Mouse (Mus musculus): ENCODE results near the gene Slc22a13. TPM values are rescaled to one million over a fixed set of nuclear protein-coding genes. Genes with fewer than 3 reads are reported as not detected.

Gene Slc22a13
- polyA plus RNA-seq, 1 experiment from 2014 or later: not detected

DNA sequence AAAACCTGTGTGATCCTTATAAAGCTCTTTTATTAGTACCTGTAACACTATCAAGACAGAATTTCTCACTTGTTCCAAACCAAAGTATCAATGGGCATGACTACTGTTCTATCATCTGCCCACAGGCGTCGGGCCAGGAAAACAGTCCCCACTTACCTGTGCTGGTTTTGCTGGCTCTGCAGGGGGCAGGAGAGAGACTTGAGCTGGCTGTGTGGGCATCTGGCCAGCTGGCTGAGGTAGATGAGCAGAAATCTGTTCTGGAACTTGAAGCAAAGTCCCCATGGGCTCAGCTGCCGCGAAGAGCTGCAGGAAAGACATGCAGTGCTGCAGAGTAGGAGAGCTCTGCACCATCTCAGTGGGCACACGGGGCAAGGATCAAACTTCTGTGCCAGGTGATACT is 37.9 kb upstream of the Slc22a13 start:
- Histone ChIP-seq H3K36me3 (ENCODE audit: control insufficient read depth, insufficient read depth, low read length) (0 out of 2 replicates have a peak, but pooled peaks cover 18% of the 10 kb centered on the region), H3K9ac (ENCODE audit: low read length) (no peak overlapping the region), H3K4me2 (replicated peaks; ENCODE audit: low read depth) (no peak overlapping the region), H3K9me3 (ENCODE audit: control insufficient read depth, low read length) (no peaks in the 10 kb centered on the region), H3K4me1 (replicated peaks; ENCODE audit: control insufficient read depth, insufficient read depth) (no peaks in the 10 kb centered on the region), H3K27ac (replicated peaks) (no peak overlapping the region), H3K27me3 (ENCODE audit: control insufficient read depth, insufficient read depth, low read length) (no peaks in the 10 kb centered on the region), H3K4me3 (ENCODE audit: low read depth, low read length) (no peak overlapping the region)
- TF ChIP-seq EP300 (optimal IDR thresholded peaks at IDR 0.05) (no peak), CTCF (IDR thresholded peaks at IDR 0.05; ENCODE audit: low read depth) (peak; percentile 40)
- 85% methylated on average over 5 of the region's 5 CpGs for WGBS
- no peak for ATAC-seq (ENCODE audit: low FRiP score, low TSS enrichment)
- no peak for DNase-seq (ENCODE audit: low spot score)

DNA sequence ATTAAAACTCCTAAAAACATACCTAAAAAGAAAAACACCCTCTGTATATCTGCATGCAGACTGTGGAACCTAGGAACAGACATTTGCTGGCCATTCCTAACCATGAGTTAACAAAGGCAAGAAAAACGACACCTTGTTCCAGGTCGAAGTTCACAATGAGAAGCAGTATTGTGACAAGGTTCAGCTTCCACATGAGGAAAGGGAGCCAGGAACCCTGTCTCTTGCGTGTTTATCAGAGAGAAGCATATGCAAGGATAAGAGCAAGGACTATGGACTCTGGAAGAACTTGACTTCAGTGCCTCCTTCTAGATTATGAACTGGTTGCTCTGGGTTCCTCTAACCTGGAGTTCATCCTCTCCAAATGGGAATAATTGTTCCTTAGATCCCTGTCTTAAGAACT is 35.1 kb upstream of the Slc22a13 start:
- Histone ChIP-seq H3K9ac (ENCODE audit: low read length) (no peak overlapping the region), H3K4me1 (replicated peaks; ENCODE audit: control insufficient read depth, insufficient read depth) (no peaks in the 10 kb centered on the region), H3K27ac (replicated peaks) (no peak overlapping the region), H3K9me3 (ENCODE audit: control insufficient read depth, low read length) (no peaks in the 10 kb centered on the region), H3K4me2 (replicated peaks; ENCODE audit: low read depth) (no peak overlapping the region), H3K27me3 (ENCODE audit: control insufficient read depth, insufficient read depth, low read length) (no peaks in the 10 kb centered on the region), H3K4me3 (ENCODE audit: low read depth, low read length) (no peak overlapping the region), H3K36me3 (ENCODE audit: control insufficient read depth, insufficient read depth, low read length) (peaks cover 9% of the 10 kb centered on the region; the same call in 1 of the 2 replicates)
- no peak for DNase-seq (ENCODE audit: low spot score)
- ATAC-seq (ENCODE audit: low FRiP score, low TSS enrichment): peak; percentile 51; the same call in 1 of the 2 replicates
- TF ChIP-seq CTCF (IDR thresholded peaks at IDR 0.05; ENCODE audit: low read depth): no peak
- TF ChIP-seq EP300 (optimal IDR thresholded peaks at IDR 0.05): no peak
- WGBS: 79% methylated on average over 3 of the region's 3 CpGs

DNA sequence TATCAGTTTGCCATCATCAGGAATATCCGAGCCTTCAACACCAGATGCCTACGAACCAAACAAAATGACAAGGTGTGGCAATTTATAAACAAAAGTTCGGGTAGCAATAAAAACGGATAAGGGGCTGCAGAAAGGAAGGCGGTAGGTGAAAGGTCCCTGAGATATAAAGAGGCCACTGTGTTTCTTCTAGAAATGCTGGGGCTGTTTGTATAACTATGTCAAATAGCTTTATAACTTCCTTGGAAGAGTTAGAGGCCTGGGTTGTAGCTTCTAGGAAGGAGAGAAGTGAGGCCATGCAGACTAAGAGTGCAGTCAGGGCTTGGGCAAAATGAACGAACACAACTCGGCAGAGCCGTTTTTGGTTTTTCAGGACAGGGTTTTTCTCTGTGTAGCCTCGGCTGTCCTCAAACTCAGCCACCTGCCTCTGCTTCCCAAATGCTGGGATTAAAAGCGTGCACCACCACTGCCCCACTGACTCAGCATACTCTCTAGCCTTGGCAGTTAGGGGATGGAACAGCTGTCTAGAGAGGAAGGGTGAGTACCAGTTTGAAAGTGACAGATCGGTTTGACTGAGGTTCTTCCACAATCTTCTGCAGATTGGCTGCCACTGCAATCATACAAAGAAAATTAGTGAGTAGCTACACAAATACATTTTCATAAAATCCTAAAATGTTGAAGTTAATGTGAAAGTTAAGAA is 32.4 kb upstream of the Slc22a13 start:
- no peak overlapping the region for H3K4me3 ChIP-seq (ENCODE audit: low read depth, low read length)
- no peak overlapping the region for H3K9ac ChIP-seq (ENCODE audit: low read length)
- H3K36me3 ChIP-seq (ENCODE audit: control insufficient read depth, insufficient read depth, low read length): peaks cover 6% of the 10 kb centered on the region; the same call in 1 of the 2 replicates
- H3K4me2 ChIP-seq (replicated peaks; ENCODE audit: low read depth): no peak overlapping the region
- no peaks in the 10 kb centered on the region for H3K4me1 ChIP-seq (replicated peaks; ENCODE audit: control insufficient read depth, insufficient read depth)
- 74% methylated on average over 11 of the region's 11 CpGs for WGBS
- H3K9me3 ChIP-seq (ENCODE audit: control insufficient read depth, low read length): no peaks in the 10 kb centered on the region
- no peak overlapping the region for H3K27ac ChIP-seq (replicated peaks)
- no peak for TF ChIP-seq EP300 (optimal IDR thresholded peaks at IDR 0.05)
- no peak for TF ChIP-seq CTCF (IDR thresholded peaks at IDR 0.05; ENCODE audit: low read depth)
- ATAC-seq (ENCODE audit: low FRiP score, low TSS enrichment): no peak
- DNase-seq (ENCODE audit: low spot score): no peak
- H3K27me3 ChIP-seq (ENCODE audit: control insufficient read depth, insufficient read depth, low read length): no peaks in the 10 kb centered on the region

DNA sequence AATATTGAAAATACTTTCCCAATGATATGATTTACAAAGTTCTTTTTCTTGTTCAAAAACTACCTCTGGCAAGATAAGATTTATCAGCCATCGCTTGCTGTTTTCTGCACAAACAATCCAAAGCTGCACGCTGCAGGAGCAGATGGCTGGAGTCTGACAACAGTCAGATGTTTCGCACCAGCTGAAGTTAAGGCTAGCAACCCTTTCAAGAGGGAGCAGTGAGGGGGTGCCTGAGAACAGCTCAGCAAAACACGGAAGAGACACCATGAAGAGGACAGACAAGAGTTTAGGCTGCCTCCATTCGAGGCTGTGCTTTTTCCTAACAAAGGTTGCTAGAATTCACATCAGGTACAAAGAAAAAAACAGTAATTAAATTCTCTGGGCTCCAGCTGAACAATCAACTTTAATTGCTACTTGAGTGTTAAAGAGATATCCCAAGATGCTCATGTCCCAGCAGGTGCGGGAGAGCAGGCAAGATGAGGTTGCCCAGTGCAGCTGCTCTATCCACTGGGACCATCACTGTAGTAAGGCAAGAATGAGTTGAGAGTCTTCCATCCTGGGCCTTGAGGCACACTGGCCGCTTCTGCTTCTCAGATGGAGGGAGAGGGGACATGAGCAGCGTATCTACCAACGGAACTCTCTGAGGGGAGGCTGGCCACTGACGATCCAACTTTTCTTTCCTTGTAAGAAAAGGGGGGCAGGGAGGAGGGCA is 31.5 kb upstream of the Slc22a13 start:
- Histone ChIP-seq H3K9ac (ENCODE audit: low read length) (no peak overlapping the region), H3K27me3 (ENCODE audit: control insufficient read depth, insufficient read depth, low read length) (no peaks in the 10 kb centered on the region), H3K4me3 (ENCODE audit: low read depth, low read length) (no peak overlapping the region), H3K9me3 (ENCODE audit: control insufficient read depth, low read length) (no peaks in the 10 kb centered on the region), H3K36me3 (ENCODE audit: control insufficient read depth, insufficient read depth, low read length) (peaks cover 6% of the 10 kb centered on the region; the same call in 1 of the 2 replicates), H3K4me1 (replicated peaks; ENCODE audit: control insufficient read depth, insufficient read depth) (no peaks in the 10 kb centered on the region), H3K27ac (replicated peaks) (no peak overlapping the region), H3K4me2 (replicated peaks; ENCODE audit: low read depth) (no peak overlapping the region)
- TF ChIP-seq CTCF (IDR thresholded peaks at IDR 0.05; ENCODE audit: low read depth): no peak
- TF ChIP-seq EP300 (optimal IDR thresholded peaks at IDR 0.05): no peak
- ATAC-seq (ENCODE audit: low FRiP score, low TSS enrichment) (no peak), DNase-seq (ENCODE audit: low spot score) (no peak)
- WGBS: 83% methylated on average over 10 of the region's 10 CpGs

DNA sequence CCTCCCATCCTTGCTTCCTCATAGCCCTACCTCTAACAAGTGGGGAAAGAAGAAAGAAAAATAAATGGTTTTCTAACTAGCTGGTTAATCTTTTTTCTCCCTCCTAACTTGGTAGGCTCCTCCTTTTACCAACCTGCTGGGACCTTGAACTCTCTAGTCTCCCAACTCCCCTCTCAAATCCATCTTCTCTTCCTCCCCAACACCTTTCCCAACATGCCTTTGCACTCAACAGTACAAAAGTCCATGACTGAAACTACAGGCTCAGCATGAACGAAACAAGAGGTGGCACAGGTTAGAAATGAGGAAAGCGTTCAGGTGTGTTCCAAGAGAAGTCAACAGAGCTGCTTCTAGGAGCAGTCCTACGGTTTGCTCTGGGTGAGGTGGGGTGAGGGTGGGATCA is 30.4 kb upstream of the Slc22a13 start:
- Histone ChIP-seq H3K4me3 (ENCODE audit: low read depth, low read length) (no peak overlapping the region), H3K27ac (replicated peaks) (no peak overlapping the region), H3K27me3 (ENCODE audit: control insufficient read depth, insufficient read depth, low read length) (no peaks in the 10 kb centered on the region), H3K36me3 (ENCODE audit: control insufficient read depth, insufficient read depth, low read length) (peaks cover 6% of the 10 kb centered on the region; the same call in 1 of the 2 replicates), H3K4me2 (replicated peaks; ENCODE audit: low read depth) (no peak overlapping the region), H3K9ac (ENCODE audit: low read length) (no peak overlapping the region), H3K4me1 (replicated peaks; ENCODE audit: control insufficient read depth, insufficient read depth) (no peaks in the 10 kb centered on the region), H3K9me3 (ENCODE audit: control insufficient read depth, low read length) (no peaks in the 10 kb centered on the region)
- no peak for DNase-seq (ENCODE audit: low spot score)
- WGBS: 87% methylated on average over 3 of the region's 3 CpGs
- TF ChIP-seq CTCF (IDR thresholded peaks at IDR 0.05; ENCODE audit: low read depth): no peak
- no peak for ATAC-seq (ENCODE audit: low FRiP score, low TSS enrichment)

DNA sequence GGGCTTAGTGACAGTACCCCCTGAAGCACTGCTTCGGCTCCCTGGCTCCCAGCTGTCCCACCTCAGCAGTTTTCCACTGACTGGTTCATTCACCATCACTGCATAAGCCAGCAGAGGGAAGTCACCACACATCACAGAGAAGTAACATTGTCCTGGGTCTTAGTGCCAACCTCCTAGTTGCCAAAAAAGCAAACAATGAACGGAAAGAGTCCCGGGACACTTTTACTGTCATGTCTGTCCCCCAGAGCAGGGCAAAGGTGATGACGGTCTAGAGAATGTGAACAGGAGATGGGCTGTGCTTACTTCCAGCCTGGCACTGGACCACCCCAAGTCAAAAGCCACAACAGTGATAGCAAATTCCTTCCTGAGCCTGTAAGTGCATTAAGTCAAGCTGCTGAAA is 29.9 kb upstream of the Slc22a13 start:
- 91% methylated on average over 4 of the region's 4 CpGs for WGBS
- TF ChIP-seq CTCF (IDR thresholded peaks at IDR 0.05; ENCODE audit: low read depth): no peak
- no peak for TF ChIP-seq EP300 (optimal IDR thresholded peaks at IDR 0.05)
- Histone ChIP-seq H3K36me3 (ENCODE audit: control insufficient read depth, insufficient read depth, low read length) (peaks cover 4% of the 10 kb centered on the region; the same call in 1 of the 2 replicates), H3K4me1 (replicated peaks; ENCODE audit: control insufficient read depth, insufficient read depth) (no peaks in the 10 kb centered on the region), H3K4me2 (replicated peaks; ENCODE audit: low read depth) (no peak overlapping the region), H3K4me3 (ENCODE audit: low read depth, low read length) (no peak overlapping the region), H3K9ac (ENCODE audit: low read length) (no peak overlapping the region), H3K27me3 (ENCODE audit: control insufficient read depth, insufficient read depth, low read length) (no peaks in the 10 kb centered on the region), H3K27ac (replicated peaks) (no peak overlapping the region), H3K9me3 (ENCODE audit: control insufficient read depth, low read length) (no peaks in the 10 kb centered on the region)
- ATAC-seq (ENCODE audit: low FRiP score, low TSS enrichment) (no peak), DNase-seq (ENCODE audit: low spot score) (no peak)
